Mouse (Mus musculus) adrenal gland, adult (tissue): ENCODE measurements around the gene Nup93.
"Not testable (repeated sequence)": the region's sequence is repeated elsewhere in the genome, so short reads cannot be mapped to it uniquely, and the experiment has no call there.

Source experiments
- DNase-seq, 2 experiments: peaks; one replicate each; pipeline ENCODE4 v3.0.0; 2022 to 2023; ENCODE audit warnings: low spot score in 1 of 2; ENCODE audit not compliant: inconsistent age in 2 of 2

The Nup93 gene

DNA sequence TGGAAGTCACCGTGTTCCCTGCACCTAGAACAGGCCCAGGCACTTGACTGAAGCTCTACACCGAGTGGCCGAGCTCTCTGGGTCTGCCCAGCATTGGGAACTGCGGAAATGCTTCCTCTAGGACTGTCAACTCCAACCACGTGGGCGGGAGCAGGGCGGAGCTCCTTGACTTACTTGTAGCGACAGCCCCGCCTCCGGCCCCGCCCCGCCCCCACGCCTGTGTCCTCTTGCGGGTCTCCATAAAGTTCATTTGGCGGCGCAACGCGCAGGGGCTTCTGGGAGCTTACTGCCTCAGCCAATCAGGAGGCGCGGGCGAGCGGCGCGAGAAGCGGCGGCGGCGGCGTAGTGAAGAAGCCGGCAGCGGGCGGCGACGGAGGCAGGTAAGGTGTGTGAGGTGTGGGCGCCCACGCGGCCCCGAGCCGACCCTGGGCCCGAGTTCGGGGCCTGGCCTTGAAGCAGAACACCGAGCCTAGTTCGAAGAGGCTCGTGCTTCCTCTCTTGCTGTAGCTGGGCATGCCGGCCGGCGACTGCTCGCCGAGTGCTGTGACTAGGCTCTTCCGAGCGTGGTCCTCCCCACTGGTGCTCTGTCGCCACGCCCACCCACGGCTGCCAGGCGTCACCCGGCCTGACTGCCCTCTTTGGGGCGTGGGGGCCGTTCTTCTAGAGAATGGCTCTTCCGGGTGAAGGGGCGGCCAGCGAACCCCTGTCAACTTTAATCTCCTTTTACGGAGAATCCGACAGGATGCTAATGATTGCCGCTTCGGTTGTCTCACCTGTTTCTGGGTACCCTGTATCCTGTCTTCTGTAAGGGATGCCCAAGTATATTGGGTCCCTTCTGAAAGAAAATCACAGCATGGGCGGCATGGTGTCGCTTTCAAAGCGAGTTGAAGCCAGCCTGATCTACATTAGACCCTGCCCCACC, at the start of gene Nup93:
Gene Nup93, plus strand, starts transcription at position 313 of the 922 bp plus-strand sequence.
- peak; percentile 98 to 100 for DNase-seq

DNA sequence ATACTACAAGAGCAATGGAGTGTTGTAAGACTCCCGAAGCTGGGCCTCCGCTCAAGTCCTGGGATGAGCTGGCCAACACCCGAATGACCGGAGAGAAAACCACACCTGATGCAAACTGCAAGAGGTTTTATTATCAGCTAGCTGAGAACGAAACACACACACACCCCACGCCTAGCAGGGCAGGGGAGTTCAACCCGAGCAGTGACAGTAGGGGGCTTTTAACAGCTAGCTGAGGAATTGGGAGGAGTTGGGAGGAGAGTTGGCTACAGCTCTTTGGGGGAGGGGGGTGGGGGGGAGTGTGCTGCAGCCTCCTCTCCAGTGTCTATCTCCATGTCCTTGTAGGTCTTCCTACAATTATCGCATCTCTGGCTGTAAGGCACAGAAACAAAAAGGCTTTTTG, 48.6 kb upstream of the Nup93 start:
- DNase-seq = not testable (repeated sequence)

DNA sequence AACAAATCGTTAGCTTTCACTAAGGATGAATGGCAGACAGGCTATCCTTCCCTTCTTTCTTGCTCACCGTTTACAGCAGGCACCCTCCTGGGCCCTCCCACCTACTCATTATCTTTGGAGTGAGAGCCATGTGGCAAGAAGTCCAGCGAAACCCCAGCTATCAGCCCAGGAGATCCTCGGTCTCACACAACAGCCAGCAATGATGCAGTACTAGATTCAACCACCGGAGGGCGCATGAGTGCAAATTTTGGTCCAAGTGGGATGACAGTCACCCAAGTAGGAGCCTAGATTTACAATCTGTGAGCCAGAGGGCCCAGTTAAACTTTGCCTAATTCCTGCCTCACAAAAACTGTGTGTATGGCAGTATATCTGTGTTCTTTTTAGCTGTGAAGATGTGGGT, 47.1 kb upstream of the Nup93 start:
- peak; percentile 85 to 97 for DNase-seq

DNA sequence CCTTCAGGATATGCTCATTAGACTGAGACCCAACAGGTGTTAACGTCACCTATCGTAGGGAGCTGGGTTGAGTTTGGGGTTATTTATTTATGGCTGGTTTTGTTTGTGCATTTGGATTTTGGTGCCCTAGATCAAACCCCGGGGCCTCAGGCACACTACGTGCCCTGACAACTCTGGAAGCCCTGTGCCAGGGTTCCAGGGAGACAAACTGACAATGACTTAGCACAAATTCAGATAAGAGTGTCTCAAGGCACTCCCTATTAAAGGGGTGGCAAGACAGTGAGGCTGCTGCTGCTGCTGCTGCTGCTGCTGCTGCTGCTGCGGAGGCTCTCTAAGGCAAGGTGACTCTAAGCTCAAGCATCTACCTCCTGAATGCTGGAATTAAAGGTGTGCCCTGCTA, 44.8 kb upstream of the Nup93 start:
- DNase-seq = no peak

DNA sequence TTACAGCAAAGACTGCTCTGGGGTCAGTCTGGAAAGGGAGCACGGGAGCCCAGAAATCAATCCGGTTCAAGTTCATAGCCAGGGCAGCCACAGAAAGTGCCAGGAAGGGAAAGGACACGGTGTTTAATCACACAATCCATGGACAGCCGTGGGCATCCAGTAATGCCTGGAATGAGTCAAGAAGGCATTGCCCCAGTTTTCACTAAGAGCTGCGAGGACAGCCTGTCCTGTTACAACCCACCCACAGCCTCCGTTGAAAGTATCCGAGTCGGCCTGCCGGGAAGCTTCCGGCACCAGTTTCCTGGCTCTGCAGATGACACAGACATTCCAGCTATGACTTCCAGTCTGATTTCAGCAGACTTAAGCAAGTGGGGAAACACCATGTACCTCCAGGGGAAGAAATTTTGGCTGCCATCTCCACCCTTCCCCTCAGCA, 43.0 kb upstream of the Nup93 start:
- DNase-seq = peak; percentile 75 to 84

DNA sequence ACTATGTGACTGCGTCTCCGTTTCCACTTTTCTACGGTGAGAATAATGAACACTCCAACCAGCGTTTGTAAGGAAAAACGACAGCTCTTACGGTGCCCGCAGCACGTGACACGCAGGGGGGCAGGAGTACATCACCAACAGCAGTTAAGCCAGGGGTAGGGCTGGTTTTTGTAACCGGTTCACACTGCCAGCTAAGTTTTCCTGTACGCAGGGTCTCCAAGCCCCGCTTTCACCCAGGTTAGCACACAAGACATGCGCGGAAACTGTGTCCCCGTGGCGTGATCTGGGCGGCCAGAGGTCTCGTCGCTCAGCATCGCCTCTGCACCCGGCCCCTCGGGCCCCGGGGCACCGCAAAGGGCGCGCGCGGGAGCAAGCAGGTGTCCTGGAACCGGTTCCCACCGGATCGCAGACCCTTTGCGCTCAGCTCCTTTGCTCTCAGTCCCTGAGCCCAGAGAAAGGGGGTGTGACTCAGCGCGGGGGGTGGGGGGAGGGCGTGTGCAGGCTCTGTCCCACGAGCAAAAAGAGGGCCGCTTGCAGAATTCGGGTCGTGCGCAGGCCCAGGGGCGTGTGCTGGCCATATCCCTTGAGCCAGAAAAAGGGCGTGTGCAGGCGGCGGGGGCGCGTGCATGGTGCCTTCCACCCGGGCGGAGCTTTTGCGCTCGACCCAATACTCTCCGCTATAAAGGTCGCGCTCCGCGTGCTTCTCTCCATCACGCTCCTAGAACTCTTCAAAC, 42.1 kb upstream of the Nup93 start, which contains the start of gene Mt2:
Gene Mt2, plus strand, starts transcription at position 590 of the 734 bp plus-strand sequence.
- peak; percentile 90 to 93 for DNase-seq

DNA sequence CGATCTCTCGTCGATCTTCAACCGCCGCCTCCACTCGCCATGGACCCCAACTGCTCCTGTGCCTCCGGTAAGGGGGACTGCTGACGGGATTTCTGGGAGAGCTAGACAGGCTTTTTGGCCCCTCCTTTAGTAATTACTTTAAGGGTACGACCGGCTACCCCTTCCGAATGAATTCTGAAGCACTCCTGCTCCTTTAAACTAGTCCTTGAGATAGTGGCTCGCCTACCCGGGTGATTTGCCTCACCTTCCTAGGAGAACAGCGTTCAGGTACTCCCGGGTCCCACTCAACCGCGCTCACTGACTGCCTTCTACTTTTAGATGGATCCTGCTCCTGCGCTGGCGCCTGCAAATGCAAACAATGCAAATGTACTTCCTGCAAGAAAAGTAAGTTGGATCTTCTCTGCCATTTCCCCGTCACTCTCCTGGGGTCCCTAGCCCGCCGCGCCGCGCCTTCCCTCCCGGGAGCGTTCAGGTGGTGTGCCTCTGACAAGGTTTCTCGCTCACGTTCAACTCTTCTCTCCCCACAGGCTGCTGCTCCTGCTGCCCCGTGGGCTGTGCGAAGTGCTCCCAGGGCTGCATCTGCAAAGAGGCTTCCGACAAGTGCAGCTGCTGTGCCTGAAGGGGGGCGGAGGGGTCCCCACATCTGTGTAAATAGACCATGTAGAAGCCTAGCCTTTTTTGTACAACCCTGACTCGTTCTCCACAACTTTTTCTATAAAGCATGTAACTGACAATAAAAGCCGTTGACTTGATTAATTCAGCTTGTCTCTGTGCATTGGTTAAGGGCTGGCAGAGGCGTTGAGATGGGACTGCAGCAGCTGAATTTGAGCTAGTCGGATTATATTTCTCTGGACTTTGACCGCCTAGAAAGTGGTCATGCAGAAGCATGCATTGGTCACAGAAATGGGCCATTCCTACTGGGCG, 41.3 kb upstream of the Nup93 start:
- DNase-seq = no peak

- peak in 1 of 2 experiments; percentile 44 for DNase-seq
Measured at GRCm38 (mm10) chr8:94173848-94174403, 40.4 kb upstream of the Nup93 start.

GRCm38 (mm10) chr8:94174619-94175213, 39.6 kb upstream of the Nup93 start:
- DNase-seq = peak in 1 of 2 experiments; percentile 55

GRCm38 (mm10) chr8:94177716-94178390, 36.5 kb upstream of the Nup93 start:
- DNase-seq = no peak

DNA sequence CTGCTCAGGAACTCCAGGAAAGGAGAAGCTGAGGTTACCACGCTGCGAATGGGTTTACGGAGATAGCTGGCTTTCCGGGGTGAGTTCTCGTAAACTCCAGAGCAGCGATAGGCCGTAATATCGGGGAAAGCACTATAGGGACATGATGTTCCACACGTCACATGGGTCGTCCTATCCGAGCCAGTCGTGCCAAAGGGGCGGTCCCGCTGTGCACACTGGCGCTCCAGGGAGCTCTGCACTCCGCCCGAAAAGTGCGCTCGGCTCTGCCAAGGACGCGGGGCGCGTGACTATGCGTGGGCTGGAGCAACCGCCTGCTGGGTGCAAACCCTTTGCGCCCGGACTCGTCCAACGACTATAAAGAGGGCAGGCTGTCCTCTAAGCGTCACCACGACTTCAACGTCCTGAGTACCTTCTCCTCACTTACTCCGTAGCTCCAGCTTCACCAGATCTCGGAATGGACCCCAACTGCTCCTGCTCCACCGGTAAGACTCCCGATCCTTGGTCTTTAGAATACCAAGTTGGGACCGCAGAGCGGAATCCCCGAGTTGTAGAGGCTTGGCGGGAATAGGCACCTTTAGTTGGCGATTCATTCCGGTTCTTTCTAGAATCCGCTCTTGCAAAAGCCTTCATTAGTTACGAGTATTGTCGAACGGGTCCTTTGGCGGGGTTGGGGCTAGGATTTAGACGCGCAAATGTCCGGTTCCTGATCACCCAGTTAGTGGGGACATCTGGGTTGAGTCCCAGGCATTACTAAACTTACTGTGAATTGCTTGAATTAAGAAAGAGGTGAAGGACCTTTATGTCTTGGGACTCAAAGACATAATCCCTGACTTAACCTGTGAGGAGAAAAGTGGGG, 35.3 kb upstream of the Nup93 start, which contains the start of gene Mt1:
Gene Mt1, plus strand, starts transcription at position 226 of the 856 bp plus-strand sequence.
- DNase-seq = peak; percentile 96 to 97

DNA sequence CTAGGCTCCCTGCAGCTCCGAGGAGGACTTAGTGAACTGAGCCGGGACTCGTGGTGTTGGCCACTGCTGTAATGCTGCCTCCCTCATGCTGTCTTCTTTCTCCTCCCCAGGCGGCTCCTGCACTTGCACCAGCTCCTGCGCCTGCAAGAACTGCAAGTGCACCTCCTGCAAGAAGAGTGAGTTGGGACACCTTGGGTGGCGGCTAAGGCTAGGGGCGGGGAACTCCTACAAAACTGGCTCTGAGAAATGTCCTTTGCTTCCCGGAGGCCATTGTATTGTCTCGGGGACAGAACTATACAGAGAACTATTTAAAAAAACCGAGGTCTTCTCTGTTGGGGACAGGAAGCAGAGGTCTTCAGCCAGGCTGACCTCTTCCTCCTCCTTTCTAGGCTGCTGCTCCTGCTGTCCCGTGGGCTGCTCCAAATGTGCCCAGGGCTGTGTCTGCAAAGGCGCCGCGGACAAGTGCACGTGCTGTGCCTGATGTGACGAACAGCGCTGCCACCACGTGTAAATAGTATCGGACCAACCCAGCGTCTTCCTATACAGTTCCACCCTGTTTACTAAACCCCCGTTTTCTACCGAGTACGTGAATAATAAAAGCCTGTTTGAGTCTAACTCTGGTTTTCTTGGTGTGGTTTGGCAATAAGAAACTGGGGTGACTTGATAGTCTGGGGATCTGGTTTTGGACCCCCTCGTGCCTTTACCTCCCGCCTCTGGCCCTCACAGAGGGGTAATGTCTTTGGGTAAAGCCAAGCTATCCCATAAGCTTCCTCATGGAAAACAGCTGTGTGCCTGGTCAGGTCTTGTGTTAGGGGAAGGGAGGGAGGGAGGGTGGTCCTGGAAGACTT, 34.4 kb upstream of the Nup93 start:
- DNase-seq = peak; percentile 51 to 81

GRCm38 (mm10) chr8:94180561-94180908, 33.8 kb upstream of the Nup93 start:
- DNase-seq = no peak

DNA sequence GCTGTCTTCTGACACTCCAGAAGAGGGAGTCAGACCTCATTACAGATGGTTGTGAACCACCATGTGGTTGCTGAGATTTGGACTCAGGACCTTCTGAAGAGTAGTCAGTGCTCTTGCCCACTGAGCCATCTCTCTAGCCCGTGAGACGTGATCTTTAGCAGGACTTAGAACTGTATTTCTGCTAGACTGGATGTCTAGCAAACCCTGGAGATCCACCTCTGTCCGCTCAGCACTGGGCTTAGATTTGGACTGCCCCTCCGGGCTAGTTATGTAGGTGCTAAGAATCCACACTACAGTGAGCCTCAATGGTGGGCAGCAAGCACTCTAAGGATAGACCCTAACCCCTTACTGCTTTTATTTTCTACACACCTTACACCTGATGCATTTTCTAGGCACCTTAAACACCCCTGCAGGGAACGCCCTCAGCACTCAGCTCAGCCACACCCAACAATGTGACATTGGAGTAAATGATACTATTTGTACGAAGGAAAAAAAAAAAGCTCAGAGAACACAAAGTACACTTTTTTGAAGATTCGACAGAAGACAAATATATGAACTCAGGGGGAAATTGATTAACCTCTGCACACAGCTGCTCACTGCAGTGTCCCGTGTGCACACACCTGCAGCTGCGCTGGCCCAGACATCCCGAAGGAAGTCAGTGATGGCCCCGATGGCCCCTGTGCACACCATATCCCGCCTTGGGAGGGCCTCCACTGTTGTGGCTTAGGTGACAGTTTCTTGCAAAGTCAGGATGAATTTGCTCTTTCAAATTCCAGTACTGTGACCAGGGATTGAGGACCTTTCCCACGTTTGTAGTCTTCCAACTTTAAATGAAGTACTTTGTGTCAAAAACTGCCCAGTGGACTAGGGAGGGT, 32.1 kb upstream of the Nup93 start:
- DNase-seq = no peak

DNA sequence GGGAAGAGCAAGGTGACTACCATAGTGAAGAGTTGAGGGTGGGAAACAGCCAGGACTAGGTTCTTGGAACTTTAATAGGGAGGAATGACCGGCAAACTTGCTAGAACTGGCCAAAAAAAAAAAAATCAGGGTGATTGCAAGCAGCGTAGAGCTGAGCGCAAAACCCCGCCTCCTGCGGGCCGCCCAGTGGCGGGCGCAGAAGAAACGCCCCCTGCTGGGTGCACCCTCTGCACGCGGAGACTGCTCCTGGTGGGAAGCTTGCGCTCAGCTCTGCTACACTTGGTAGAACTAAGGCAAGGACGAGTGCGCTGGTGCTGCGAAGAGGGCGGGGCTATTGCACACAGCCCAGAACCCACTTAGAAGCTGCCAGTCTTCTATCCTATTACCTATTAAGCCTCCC, 31.2 kb upstream of the Nup93 start:
- DNase-seq = peak; percentile 86 to 92

- no peak for DNase-seq
Measured at GRCm38 (mm10) chr8:94184357-94184843, 30.0 kb upstream of the Nup93 start.

DNA sequence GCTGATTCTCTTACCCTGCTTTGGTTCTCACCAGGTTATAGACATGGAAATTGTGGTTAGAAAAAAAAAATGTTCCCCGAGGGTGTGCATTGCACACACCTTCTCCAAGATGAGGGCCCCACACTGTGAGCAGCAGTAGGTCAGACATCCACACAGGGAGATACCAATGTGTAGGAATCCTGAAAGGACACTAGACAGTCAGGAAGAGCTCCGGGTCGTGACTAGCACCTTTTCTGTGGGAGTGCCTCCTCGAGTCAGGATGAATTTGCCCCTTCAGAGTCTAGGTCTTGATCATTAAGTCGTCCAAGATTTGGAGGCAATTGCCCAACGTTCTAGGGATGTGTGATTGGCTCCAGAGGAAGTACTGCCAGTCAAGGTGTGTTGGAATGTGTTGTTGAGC, 28.6 kb upstream of the Nup93 start:
- no peak for DNase-seq
